Mouse (Mus musculus): ENCODE data around the gene Atxn7l3b. TPM values are rescaled to one million over a fixed set of nuclear protein-coding genes. Genes with fewer than 3 reads are reported as not detected.
"Not testable (repeated sequence)": the region's sequence is repeated elsewhere in the genome, so short reads cannot be mapped to it uniquely, and the experiment has no call there.

The Atxn7l3b gene
- total RNA-seq (2021), result 10 to 100 TPM; 42.3 to 43.8 TPM
- long read RNA-seq, experiment 1, transcript Atxn7l3b-201 (1 exons, 3,566 nt), result major isoform, 68 of 68 reads
- long read RNA-seq, experiment 1, partial matches to known transcripts, result 0 of 68 reads
- long read RNA-seq, experiment 1, other reads (novel, unspliced or antisense), result 0 of 68 reads
- long read RNA-seq, experiment 2, transcript Atxn7l3b-201 (1 exons, 3,566 nt), result major isoform, 41 of 41 reads
- long read RNA-seq, experiment 2, partial matches to known transcripts, result 0 of 41 reads
- long read RNA-seq, experiment 2, other reads (novel, unspliced or antisense), result 0 of 41 reads

DNA sequence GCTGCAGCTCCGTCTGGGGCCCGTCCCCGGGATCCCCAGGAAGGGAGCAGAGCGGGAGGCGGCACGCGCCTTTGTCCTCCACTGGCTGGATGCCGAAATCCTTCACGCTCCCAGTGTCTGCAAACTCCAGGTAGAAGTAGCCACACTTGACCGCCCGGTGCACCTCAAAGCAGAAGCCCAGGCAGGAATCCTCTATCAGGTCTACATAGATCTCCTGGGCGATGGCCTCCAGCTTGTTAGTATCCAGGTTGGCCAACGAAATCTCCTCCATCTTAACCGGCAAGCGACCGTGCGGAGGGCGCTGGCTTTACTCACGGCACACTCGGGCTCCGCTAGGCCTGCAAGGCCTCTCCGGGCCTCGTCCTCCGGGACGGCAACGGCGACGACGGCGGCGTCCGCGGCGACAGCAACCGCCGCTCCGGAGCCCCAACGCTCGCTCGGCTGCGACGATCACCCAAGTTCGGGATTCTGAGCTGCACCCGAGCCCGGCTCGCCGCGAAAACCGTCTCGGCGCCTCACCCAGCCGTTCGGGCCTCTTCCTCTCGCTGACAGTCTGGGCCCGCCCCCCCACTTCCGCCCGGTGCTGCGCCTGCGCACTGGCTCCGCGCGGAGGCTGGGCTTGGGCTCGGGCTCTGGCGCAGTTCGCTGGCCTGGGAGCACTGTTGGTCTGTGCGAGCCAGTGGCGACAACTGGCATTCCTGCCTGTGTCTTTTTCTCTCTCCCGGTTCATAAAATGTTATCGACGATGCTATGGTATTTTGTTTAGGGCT is at the start of gene Atxn7l3b:
TSS of gene Atxn7l3b (minus strand) at position 550 of the 770 bp plus-strand sequence.
- peak; percentile 98 to 99 for DNase-seq
- intact Hi-C loops (cut with DNase I), result loop anchor here (10.0 kb wide), 1 partner anchor 954 kb away; the partner anchor contains the start of gene Krr1

DNA sequence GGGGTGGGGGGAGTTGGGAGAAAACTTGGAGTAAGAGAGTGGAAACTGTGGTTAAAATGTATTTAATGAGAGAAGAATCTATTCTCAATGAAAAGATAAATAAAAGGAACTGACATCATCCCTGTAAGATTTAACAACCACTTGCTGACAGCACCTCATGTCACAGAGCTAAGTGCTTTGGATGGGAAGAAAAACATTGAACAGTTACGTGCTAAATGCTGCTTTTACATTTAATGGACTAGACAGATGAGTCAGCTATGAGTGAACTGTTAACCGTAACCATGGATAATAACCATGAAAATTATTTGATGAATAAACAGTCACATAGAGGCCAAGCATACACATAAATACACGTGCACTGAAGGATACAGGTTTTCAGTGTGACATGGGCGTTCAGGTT is 48.8 kb upstream of the Atxn7l3b start:
- intact Hi-C loops (cut with DNase I), result no loop called here

DNA sequence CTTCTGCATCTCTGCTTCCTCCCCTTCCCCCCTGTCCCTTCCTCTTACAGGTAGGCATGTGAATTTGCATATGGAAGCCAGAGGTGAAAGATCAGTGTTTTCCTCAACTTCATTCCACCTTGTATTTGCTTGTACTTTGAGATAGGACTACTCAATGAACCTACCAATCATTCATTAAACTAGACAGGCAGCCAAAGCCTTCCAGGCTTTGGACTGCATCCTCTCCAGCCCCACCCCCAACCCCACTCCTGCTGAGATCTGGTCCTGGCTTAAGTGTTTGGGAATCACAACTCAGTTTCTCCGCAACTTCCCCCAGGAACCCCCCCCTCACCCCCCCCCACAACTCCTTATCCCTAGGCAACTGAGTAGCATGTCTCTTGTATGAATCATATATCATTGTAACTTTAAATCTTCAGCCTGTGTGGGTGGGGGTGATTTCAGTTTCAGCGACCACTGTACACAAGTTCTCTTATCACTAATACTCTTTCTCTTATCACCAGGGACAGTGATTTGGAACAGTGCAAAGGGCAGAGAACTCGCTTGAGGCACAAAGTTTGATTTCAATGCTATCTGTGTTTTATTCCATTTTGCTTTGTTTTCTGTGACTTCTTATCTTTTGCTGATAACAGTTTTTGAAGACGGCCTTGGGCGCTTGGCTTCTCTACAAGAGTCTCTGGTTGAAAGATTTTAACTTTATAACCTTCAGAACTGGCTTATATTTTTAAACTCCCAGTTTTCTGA is 44.7 kb upstream of the Atxn7l3b start:
- intact Hi-C loops (cut with DNase I), result no loop called here
- DNase-seq, result no peak

More for the DNA sequence above, 48.8 kb upstream of the Atxn7l3b start:
- DNase-seq, result no peak

DNA sequence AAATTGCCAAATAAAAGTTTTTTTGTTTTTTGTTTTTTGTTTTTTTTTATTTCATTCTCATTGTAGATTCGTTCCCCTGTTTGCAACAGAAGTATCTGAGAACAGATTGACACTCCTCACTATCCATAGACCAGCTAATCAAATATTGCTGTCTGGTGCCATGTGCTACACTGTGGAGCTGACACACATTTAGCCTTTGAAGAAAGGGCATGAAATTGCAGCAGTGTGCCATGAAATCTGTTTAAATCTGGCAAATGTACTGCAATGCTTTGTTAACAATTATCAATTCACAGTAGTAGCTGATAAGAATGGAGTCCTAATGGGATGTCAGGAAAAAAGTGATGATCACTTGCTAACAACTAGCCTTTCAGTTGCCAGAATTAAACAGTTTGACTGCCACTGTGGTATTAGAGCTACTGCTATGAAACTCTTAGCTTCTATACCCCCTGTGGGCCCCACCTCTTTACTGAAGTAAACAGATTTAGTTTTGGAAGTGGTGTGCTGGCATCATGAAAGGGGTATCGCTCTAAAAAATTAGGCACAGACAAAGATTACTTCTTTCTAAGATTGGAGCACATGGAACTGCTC is 41.3 kb upstream of the Atxn7l3b start:
- DNase-seq, result no peak
- intact Hi-C loops (cut with DNase I), result no loop called here

DNA sequence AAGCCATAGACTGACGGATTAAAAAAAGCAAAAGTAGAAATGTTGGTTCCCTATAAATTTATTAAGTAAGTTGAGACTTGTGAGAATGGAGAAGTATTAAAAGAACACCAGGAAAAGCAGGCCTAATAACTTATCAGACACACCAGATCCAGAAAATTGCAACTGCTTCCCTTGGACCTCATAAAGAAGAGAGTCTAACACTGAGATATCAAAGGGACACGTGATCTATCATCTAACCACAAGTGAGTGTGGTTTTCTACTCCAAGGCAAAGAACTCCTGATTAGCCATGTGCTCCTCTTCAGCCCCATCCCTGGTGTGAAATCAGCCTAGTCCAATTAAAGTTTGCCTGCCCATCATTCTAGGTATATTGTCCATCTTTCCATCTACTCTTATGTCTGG is 38.8 kb upstream of the Atxn7l3b start:
- intact Hi-C loops (cut with DNase I), result no loop called here
- no peak for DNase-seq

DNA sequence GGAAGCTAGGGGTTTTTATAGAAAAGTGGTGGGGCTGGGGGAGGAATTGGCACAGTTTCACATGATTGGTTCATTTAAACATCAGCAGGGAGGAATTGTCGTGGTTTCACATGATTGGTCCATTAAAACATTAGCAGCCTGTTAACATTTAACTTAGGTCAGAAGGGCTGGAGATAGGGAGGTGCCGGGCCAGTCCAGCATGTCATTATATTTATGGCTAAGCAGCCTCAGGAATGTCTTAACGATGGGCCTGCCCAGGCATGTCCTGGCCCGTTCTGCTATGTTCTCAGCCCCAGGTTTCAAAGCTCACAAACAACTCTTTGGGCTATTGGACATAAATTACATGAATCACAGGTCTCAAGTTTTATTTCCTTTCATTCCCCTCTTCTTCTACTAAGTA is 33.4 kb upstream of the Atxn7l3b start:
- DNase-seq; intact Hi-C loops (cut with DNase I): not testable (repeated sequence)

DNA sequence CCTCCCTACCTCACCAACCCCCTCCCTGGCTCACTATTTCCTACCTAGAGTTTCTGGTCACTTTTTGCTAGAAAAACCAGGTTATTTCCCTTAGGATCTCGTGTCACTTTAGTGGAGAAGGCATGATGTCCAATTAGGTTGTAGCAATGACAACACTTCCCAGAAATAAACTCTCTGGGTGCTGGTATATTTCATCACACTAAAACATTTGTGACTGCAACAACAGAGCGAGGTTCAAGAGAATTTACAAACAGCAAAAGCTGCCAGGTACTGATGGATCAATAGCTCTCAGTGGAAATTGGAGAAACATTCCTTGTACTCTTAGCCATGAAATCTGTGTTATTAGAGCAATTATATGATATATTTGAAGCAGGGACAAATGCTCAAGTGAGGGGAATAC is 25.3 kb upstream of the Atxn7l3b start:
- no peak for DNase-seq
- intact Hi-C loops (cut with DNase I), result no loop called here

DNA sequence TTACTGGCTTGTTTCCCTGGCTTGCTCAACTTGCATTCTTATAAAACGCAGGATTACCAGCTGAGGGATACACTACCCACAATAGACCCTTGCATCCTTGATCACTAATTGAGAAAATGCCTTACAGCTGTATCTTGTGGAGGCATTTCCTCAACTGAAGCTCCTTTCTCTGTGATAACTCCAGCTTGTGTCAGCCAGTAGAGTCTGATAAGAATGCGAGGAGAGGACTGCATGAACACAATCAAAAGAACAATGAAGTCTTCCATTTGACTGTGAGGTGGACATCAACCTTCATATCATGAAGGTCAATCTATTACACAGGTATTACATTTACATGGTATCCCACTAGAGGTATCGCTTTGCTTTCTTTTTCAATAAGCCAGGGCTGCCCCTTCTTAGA is 19.7 kb upstream of the Atxn7l3b start:
- DNase-seq, result no peak
- intact Hi-C loops (cut with DNase I), result no loop called here

DNA sequence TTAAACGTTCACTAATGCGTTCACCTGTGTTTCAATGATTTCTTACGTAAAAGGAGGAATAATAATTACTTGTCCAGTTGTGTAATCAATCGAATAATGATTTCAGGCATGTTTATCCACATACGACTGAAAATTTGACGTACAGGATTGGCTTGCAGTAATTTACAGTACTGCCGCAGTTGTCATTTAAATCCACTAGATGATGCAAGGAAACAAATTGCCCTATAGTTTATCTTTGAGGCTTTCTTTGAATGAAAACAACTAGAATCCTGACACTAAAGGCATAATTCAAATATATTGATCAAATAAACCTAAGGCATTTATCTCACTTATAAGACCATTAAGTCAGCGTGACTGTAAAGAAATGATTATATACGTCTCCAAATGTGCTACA is 418 bp upstream of the Atxn7l3b start:
- no peak for DNase-seq
- intact Hi-C loops (cut with DNase I), result loop anchor here (10.0 kb wide), 1 partner anchor 954 kb away; the partner anchor contains the start of gene Krr1

DNA sequence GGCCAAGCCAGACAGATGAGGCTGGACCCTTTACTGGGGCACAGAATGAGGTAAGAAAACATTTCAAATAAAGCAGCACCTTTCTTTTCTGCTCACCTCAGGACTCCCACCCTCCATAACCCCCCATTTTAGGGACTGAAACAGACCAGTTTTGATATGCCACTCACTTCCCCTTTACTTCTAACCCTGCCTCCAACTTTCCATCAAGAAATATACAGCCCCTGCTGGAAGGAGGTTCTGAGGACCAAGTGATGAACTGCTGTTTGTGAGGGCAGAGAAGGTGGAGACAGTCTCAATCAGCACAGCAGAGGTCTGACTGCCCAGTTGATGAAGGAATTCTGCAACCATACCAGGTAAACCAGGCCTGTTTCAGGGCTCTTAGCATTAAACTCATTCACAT is 1.8 kb downstream of the Atxn7l3b start:
- DNase-seq, result no peak
- intact Hi-C loops (cut with DNase I), result loop anchor here (10.0 kb wide), 1 partner anchor 952 kb away; the partner anchor contains the start of gene Krr1

DNA sequence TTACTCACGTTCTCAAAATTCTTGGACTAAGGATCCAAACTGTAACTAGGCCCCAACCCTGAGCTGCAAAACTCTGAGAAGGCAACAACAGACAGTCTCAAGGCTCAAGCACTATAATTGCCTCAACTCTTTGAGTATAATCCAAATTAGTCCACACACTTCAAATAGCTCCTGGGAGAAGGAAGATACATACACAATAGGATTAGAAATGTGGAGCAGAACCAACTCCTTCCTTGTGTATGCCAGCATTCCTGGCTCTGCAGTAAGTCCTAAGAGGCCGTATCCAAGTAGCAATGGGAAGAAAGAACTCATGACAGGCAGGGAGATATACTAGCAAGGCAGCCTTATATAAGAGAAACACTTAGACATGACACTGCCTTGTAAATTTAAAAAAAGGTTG is 2.5 kb downstream of the Atxn7l3b start:
- intact Hi-C loops (cut with DNase I), result loop anchor here (10.0 kb wide), 1 partner anchor 951 kb away; the partner anchor contains the start of gene Krr1
- DNase-seq, result no peak

DNA sequence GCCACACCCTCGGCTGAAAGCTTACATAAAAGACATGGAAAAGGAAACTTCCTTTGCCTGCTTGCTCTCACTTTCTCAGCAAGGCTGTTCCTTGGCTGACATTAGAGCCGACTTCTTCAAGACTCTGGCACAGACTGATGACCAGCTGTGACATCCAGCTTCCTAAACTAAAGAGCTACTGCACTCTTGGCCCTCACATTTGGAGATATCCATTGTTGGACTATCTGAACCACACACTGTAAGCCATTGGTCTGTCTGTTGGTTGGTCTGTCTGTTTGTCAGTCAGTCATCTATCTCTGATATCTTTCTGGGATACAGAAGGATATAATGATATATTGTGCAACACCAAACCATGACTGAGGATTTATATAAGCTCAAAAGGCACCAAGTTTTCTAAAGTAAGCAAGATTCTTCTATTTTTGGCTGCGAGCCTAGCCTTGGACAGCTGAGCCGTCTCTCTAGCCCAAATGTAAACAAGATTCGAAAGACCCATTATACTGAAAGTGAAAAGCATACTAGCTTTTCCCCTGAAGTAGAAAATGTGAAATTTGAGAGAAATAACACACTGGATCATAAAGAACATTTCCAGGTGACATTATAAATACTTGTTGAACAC is 12.1 kb downstream of the Atxn7l3b start:
- DNase-seq, result no peak

DNA sequence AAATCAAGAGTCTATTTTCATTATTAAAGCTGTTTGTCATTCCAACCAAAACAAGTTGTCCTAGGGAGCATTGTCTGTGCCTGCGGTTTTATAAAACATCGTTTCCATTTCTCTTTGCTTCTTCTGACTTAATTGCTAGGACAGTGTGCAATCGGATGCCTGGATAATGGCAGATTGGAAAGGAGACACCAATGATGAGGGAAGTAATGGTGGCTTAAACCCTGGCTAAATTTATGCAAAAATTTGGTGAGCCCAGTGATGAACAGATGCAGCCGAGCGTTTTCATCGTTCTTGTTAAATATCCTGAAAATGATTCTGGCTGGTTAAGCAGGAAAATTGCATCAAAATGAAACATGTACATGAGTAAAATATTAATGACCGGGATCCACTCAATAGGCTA is 28.6 kb downstream of the Atxn7l3b start:
- DNase-seq, result no peak
- intact Hi-C loops (cut with DNase I), result no loop called here

More for the DNA sequence above, 12.1 kb downstream of the Atxn7l3b start:
- intact Hi-C loops (cut with DNase I), result no loop called here

DNA sequence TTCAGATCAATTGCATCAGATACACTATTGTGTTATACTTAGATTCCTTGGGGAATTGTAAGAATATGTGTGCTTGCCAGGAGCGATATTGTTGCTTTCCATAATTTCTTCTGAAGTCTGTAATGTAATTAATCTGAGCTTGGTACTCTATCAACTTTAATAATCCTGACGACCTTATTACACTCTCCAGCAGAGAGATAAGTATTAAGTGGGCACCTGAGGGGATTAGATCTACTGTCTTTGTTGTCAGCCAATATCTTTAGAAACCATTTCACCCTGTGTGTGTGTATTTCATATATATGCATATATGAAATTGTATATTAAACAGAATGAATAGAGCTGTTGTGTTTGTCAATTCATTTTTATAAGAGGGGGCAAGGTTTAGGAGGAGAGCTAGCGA is 29.0 kb downstream of the Atxn7l3b start:
- intact Hi-C loops (cut with DNase I), result no loop called here
- no peak for DNase-seq

DNA sequence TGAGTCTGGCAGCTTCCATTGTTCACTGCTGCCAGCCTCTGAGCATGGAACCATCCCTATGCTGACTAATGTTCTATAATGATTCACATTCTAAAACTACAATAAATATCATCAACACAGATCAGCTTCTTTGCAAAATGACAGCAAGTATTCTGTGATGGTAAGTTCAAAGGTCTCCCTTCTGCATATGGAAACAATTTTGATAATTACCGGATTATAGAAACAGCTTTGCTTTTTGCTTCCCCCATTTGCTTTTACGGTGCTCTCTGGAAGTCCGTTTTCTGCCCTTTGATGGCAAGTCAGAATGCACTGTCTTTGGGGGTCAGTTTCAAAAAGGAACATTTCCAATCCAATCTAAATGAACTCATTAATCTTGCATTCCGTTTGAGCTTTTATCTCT is 32.2 kb downstream of the Atxn7l3b start:
- intact Hi-C loops (cut with DNase I), result no loop called here
- DNase-seq, result no peak

DNA sequence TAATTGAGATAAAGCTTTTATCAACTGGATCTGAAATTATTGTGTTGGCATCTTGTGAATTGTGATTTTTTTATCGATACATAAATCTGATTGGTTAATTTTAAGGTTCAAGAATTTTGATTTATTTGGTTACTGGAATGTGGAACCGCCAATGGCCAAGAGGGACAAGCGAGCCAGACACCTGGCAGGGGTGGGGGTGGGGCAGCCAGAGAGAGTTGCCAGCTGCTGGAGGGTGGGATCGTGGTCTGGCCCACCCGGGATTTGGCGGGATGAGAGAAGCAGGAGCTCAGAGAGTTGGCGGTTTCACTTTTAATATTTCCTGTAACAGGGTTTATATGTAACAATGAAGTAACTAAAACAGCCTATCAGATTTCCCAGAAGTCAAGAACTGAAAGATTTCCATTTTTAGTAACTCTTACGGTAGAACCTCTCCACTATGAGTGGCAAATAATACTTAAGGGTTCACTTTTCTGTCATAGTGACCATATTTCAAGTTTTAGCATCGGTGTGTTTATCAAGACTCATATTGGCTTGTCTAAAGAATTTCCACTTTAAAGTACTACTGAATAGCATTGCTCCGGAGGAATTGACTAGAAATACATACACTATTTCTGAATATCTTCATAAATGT is 35.1 kb downstream of the Atxn7l3b start:
- intact Hi-C loops (cut with DNase I), result no loop called here
- DNase-seq, result no peak

DNA sequence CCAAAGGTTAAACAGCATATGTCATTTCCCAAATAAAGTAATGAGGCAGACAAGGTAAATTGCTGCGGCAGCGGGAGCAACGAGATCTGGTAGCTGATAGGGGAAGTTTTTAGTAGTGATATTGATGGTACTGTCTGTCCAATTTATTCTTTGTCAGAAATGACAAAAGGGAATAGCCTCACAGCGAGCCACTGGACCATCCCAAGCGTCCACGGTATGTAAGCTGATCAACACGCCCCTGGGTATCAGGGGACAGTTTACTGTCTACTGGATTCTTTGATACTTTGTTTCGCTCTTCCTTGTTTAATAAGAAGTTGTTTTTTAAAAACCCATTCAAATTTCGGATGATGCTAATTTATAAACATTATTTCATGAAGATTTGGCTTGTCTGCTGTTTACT is 44.7 kb downstream of the Atxn7l3b start:
- intact Hi-C loops (cut with DNase I), result no loop called here
- DNase-seq, result no peak

DNA sequence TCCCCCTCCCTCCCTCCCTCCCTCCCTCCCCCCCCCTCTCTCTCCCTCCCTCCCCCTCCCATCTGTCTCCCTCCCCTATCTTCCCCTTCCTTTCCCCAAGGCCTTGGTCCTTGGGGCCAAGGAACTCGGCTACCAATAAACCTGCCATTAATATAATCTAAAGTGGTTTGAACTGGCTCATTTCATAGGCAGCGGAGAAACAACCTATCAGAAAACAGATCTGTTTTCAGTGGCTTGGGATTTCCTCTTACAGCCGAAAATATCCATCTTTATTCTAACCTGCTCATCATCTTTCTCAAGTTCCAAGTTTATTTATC is 45.2 kb downstream of the Atxn7l3b start:
- no peak for DNase-seq
- intact Hi-C loops (cut with DNase I), result no loop called here

DNA sequence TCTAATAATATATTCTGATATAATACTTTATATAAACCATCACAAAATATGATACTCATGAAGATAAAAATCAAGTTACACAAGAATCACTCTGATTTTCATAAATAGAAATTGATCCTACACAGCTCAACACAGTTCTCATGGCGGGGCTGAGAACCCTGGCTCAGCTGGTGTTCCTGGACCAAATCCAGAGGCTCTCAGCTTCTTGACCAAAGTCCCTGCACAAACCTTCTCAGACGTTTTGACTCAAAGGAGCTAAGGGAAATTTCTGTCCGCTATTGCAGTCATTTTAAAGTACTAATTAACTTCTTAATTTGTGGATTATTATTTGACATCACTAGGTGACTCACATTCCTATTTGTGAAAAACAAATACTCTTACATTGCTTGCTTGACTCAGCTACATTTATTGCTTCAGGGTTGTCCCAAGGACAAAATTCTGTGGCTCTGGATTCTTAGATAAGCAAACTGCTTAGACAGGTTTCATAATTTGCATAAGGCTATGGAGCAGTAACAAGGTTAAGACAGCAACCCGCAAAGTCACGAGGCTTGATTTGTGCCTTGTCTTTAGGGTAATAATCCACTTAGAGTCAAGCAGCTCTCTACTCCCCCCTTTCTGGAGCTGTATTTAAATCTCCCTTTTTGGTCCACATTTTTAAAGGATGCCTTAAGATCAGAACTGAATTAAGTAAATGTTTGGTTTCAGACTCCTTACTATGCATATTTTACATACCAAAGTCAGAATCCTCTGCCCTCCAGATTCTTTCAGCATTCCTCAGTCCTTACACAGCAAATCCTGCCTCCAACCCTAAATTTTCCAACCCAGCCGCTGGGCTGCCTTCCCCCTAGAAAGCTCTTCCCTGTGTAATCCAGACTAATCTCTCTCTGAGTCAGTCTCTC is 45.8 kb downstream of the Atxn7l3b start:
- DNase-seq, result no peak

More for the DNA sequence above, 45.8 kb downstream of the Atxn7l3b start:
- intact Hi-C loops (cut with DNase I), result no loop called here
